Mouse (Mus musculus) granulocyte monocyte progenitor cell, adult 5-6 weeks (primary cell): ENCODE measurements around the gene Atp7a. TPM values are rescaled to one million over a fixed set of nuclear protein-coding genes. Genes with fewer than 3 reads are reported as not detected.
A peak's percentile ranks its signal among the peaks of the same experiment; 100 is the strongest.
"Not testable (repeated sequence)": the region's sequence is repeated elsewhere in the genome, so short reads cannot be mapped to it uniquely, and the experiment has no call there.

Source experiments
- ATAC-seq: replicated peaks from 2 replicates; pipeline ENCODE4 v1.8.0; 2016; ENCODE audit warnings: mild to moderate bottlenecking, moderate TSS enrichment, inconsistent platforms; ENCODE audit not compliant: poor library complexity, severe bottlenecking
- total RNA-seq, 2 experiments: library from RNA; stranded (forward) in 1 of 2; stranded (reverse) in 1 of 2; fragments of 200-712, 200-1000 nt in 1 of 2; fragments of >200 nt in 1 of 2; fragmentation: Nextera tagmentation in 1 of 2; gene quantifications; 2 replicates each; pipeline ENCODE4 v1.2.3; 2014 to 2017

Atp7a gene
- total RNA-seq, 2 experiments from 2014 or later = 3.0 to 5.9 TPM

- ATAC-seq = not testable (repeated sequence)
Measured at GRCm38 (mm10) chrX:106077858-106078257, 50.8 kb downstream of the Atp7a start.

- ATAC-seq = no peak
Measured at GRCm38 (mm10) chrX:106080811-106081443, 53.9 kb downstream of the Atp7a start.

- ATAC-seq = no peak
Measured at GRCm38 (mm10) chrX:106082518-106082917, 55.4 kb downstream of the Atp7a start.

- no peak for ATAC-seq
Measured at GRCm38 (mm10) chrX:106085132-106085531, 58.1 kb downstream of the Atp7a start.

- no peak for ATAC-seq
Measured at GRCm38 (mm10) chrX:106085564-106085963, 58.5 kb downstream of the Atp7a start.

GRCm38 (mm10) chrX:106092939-106093338 lies 65.9 kb downstream of the Atp7a start:
- ATAC-seq = no peak

- no peak for ATAC-seq
Measured at GRCm38 (mm10) chrX:106105464-106105863, 78.4 kb downstream of the Atp7a start.

GRCm38 (mm10) chrX:106113881-106114280 lies 86.8 kb downstream of the Atp7a start:
- ATAC-seq = no peak

- ATAC-seq = no peak
Measured at GRCm38 (mm10) chrX:106114674-106115073, 87.6 kb downstream of the Atp7a start.

GRCm38 (mm10) chrX:106122823-106123222 lies 95.7 kb downstream of the Atp7a start:
- no peak for ATAC-seq

GRCm38 (mm10) chrX:106128283-106128682 lies 101.2 kb downstream of the Atp7a start:
- ATAC-seq = no peak

- ATAC-seq = peak; percentile 78
Measured at GRCm38 (mm10) chrX:106129877-106130276, 102.8 kb downstream of the Atp7a start.

GRCm38 (mm10) chrX:106134916-106135315 lies 107.8 kb downstream of the Atp7a start:
- ATAC-seq = peak; percentile 70

GRCm38 (mm10) chrX:106135484-106135883 lies 108.4 kb downstream of the Atp7a start:
- ATAC-seq = peak; percentile 45

GRCm38 (mm10) chrX:106135916-106136575 lies 109.0 kb downstream of the Atp7a start:
- peak; percentile 57 for ATAC-seq

GRCm38 (mm10) chrX:106139309-106140070 lies 112.4 kb downstream of the Atp7a start:
- ATAC-seq = peak; percentile 32

GRCm38 (mm10) chrX:106142936-106143335 lies 115.9 kb downstream of the Atp7a start, which contains the start of gene Tlr13:
Gene Tlr13 (plus strand): TSS chrX:106143204.
- ATAC-seq = peak; percentile 80

GRCm38 (mm10) chrX:106148185-106148584 lies 121.1 kb downstream of the Atp7a start:
- ATAC-seq = peak; percentile 50

- peak; percentile 56 for ATAC-seq
Measured at GRCm38 (mm10) chrX:106149460-106149859, 122.4 kb downstream of the Atp7a start.

- no peak for ATAC-seq
Measured at GRCm38 (mm10) chrX:106154180-106154586, 127.1 kb downstream of the Atp7a start.

GRCm38 (mm10) chrX:106155892-106156291 lies 128.8 kb downstream of the Atp7a start:
- peak; percentile 11; the same call in 1 of the 2 replicates for ATAC-seq
